Mouse (Mus musculus) layer of hippocampus, adult 9-10 months (tissue): ENCODE results near the gene Ampd2.

Source experiments
- DNase-seq: peaks from one replicate; pipeline ENCODE4 v3.0.0; 2022; ENCODE audit warnings: low spot score

The Ampd2 gene

DNA sequence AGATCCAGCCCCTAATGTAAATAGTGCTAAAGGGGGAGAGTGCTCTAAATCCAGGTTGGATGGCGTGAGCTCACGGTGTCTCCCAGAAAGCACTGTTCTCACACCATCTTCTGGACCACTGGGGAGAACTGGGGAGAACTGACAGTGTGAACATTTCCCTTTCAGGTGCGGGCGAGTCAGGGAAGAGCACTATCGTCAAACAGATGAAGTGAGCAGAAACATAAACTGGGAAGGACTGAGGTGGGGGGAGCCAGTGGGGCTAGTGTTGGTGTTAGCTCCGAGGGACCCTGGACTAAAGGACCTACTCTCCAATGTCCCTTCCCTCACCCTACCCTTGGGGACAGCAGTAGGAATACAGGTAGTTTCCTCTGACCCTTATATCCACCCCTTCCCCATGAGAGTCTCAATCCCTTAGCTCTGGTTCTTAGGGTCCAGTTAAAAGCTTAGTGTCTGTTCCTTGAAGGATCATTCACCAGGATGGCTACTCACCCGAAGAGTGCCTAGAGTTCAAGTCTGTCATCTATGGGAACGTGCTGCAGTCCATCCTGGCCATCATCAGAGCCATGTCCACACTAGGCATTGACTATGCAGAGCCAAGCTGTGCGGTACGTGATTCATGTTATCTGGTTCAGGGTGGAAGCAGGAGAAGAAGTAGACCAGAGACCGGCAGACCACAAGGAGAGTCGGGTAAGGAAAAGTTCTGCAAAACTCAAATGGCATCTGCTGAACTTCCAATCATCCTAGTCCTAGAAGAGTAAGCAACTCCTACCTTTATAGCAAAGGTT, 8.7 kb upstream of the Ampd2 start:
- DNase-seq, result no peak

- no peak for DNase-seq
Measured at GRCm38 (mm10) chr3:108094146-108094545, 7.7 kb upstream of the Ampd2 start.

DNA sequence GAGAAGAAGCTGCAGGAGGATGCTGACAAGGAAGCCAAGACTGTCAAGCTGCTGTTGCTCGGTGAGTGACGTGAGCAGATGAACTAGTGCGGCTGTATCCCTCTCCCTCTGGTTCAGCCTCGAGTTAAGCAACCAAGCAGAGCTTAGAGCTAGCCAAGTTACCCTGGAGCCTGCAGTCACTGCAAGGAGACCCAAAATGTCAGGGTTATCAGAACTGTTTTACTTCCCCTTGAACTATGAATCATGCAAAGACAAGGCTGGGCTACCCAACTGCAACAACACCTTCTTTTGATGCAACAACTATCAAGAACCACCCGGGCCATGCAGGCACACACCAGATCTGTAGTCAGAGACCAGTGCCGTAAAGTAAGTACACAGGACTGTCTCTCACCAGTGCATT, 6.9 kb upstream of the Ampd2 start:
- DNase-seq, result no peak

- DNase-seq, result no peak
Measured at GRCm38 (mm10) chr3:108092536-108093115, 6.2 kb upstream of the Ampd2 start, which contains the start of gene Gnat2. Gnat2 (plus strand) TSS chr3:108092789.

- no peak for DNase-seq
Measured at GRCm38 (mm10) chr3:108092030-108092429, 5.6 kb upstream of the Ampd2 start.

- DNase-seq, result no peak
Measured at GRCm38 (mm10) chr3:108090561-108090960, 4.1 kb upstream of the Ampd2 start.

DNA sequence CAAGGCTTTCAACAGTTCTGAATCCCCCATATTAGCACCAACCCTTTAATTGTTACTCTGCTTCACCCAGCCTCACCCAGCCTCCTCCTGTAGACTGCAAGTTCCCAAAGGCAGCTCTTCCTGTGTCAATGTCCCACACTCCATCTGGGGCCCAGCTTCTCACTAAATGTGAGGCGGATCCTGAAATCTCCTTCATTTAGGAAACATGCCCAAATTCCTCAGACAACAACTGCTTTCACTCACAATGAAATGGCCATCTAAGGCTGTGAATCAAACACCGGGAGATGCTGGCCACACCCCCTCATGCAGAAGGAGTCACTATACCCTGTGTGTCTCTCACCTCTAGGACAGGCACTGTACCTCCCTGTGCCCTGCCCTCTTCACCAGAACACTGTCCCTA, 3.5 kb upstream of the Ampd2 start:
- no peak for DNase-seq

GRCm38 (mm10) chr3:108088842-108089380, 2.5 kb upstream of the Ampd2 start:
- DNase-seq, result no peak

- DNase-seq, result no peak
Measured at GRCm38 (mm10) chr3:108087329-108087728, 878 bp upstream of the Ampd2 start.

GRCm38 (mm10) chr3:108085721-108086469, 556 bp downstream of the Ampd2 start:
- DNase-seq, result no peak

DNA sequence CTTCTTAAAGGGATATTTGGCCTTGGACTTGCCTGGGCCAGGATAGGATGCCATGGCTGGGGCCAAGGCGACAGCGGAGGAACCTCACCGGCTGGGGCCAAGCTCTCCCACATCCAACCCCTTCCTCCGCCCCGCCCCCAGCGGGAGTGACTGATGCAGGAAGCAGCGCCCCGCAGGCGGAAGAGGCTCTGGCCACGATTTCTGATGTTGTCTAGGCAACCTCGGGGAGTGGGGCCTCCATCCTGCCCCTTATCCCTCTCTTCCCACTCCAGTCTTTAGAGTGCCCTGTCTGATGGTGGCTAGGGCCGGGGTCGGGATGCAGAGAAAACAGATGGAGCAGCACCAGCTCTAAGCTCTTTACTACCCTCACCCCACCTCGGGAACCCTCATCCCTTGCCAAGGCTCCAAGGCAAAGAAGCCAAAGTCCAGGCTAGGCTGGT, 1.1 kb downstream of the Ampd2 start:
- DNase-seq, result peak; percentile 65

DNA sequence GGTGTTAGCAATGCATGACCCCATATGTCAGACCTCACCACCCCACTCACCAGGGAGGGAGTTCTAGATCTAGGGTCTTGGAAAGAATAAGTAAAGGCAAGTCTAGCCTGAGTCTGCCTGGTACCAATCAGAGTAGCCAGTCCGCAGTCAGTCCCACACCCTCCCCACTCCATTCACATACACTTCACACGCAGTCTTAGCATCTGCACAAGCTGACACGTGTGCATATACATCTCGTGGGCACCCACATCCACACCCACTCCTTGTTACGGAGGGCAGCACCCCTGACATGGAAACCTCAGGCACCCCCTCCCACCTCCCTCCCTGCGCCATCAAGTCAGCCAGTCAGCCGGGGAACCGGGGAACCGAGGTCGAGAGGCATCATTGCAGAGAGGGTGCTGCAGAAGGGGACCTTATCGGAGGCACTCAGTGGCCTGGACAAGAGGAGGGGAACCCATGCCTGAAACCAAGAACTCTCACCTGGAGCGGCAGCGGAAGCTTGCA, 1.6 kb downstream of the Ampd2 start:
- DNase-seq, result no peak

DNA sequence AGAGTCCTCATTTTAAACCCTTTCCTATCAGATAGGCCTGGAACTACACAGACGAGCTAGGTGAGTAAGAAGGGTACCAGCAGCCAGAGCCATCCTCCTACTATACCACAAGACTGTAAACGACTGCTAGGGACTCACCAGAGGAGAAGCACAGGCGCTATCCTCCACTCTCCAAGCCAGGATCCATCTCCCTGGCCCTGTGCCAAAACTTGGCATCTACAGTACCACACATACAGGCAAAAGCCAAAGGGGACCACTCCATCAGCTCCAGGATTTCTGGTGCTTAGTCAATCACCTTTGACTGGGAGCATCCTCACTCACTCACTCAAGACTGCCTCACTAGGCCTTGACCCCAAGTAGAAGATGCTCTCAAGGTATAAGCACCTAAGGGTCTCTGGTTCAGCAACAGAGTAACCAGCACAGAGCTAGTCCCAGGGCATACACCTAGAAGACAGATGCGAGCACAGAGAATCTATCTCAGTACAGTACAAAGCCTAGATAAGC, 2.5 kb downstream of the Ampd2 start:
- DNase-seq, result no peak

DNA sequence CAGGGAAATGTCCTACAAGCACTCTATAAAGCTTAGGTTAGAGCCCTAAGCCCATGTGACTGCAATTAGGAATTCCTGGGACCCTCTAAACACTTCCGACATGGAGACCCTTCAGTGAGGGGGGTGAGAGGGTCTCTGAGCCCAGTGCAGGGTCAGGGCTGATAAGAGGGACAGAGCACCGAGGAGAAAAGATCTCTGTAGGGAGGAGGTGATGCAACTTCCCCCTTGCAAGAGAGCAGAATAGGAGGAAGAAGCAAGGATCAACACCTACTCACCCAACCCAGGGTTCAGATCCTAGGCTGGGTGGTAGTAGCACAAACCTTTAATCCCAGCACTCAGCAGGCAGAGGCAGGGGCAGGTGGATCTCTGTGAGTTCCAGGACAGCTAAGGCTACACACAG, 3.3 kb downstream of the Ampd2 start:
- no peak for DNase-seq

DNA sequence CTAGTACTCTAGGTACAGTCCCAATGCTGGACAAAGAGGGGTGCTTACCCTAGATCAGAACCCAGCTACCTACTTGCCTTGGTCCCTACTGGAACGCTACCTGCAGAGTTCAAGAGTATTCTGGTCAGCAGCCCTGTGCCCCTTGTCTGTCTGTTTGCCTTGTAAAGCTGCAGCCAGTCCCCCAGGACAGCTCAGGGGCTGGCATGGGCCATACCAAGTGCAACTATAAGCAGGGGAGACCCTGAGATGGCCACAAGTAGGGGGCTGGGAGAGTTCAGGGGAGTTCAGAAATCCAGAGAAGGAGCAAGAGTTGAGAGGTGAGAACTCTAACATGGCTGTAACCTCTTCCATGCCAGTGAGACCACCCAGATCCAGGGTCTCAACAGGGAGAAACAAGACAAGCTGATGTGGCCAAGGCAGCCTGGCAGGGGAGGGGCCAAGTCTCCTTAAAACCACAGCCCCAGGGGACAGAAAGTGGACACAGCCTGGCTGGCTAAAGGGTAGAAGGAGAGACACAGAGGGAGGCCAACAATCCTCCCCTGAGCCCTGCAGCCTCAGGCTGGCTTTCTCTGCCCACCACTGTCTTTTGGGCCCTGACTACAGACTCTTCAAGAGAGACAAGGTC, 4.1 kb downstream of the Ampd2 start:
- no peak for DNase-seq

DNA sequence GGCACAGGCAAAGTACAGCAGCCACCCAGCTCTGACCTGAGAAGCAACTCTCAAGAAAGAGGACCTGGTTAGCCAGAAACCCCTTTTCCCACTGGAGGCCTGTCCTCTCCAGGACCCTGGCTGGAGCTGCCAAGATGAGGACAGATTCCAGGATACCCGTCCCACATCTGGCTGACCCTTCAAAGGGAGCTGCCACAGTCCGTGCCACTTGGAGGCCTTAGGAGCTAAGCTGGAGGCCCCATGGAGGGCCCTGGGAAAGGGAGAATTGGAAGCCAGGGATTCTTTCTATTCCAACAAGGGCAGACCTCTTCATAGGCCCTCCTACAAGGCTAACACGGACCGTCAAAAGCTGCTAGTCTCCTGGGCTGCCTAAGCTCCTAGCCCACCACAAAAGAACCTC, 4.8 kb downstream of the Ampd2 start:
- DNase-seq, result no peak

GRCm38 (mm10) chr3:108076836-108077235, 9.6 kb downstream of the Ampd2 start:
- DNase-seq, result no peak

DNA sequence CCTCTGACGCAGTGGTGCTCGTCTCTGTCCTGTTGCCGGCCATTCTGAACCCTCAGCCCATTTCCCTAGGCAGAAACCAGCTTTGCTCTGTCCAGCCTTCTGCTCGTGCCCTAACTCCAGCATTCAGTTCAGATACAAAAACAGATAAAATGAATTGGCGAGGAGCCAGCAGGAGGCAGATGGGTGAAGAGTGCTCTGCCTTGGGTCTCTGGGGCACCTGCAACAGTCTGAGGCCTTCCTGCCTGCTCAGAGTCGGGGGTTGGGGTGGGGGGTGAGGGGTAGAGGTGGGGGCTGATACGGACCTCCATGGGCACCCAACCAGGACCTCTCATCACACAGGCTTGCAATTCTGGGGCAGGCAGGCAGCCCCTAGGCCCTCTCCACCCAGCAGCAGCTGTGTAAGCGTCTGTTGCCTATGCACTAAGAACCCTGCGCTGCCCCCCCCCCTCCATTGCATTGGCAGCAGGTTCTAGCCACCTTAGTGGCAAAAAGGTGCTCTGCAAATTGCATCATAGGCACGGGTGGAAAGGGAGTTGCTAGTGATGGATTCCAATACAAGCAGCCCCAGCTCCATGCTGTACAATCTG, 13.4 kb downstream of the Ampd2 start:
- DNase-seq, result no peak

DNA sequence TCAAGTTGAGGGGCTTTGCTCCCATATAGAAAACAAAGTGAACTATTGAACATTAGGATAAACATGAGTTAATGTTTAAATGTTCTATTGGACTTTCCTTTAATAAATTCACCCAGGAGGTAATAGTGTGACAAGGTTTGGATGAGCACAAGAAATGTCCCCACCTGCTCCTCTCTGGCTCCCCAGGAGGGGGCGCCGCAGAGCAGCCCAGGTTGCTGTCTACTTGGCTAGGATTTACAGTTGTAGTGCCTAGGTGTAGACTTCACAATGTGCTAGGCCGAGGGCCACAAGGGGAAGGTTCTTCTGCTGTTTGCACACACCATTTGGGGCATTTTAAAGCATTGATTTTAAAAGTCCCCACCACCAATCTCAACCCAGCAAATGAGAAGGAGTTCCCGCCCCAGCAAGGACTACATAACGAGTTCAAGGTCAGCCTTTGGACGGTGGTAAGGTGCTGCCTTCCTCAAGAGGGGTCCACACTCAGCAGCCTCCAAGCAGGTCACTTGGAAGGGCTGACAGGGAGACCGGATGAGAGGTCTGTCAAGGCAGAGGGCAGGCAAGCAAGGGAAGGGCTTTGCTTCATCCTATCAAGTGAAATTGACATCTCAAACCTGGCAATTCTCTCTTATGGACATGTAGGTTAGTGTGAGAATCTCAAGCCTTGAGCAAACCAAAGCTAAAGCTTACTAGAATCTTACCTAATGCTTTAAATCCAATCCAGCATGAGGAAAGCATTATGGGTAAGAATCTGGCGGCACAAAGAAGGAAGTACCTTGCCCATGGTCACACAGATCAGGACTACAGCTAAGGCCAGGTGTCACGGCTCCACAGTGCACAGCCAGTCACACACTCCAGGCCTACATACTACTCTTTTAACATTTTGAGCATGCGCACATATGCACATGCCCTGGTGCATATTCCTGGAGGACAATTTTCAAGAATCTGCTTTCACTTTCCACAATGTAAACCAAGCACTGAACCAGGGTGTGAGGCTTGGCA, 15.9 kb downstream of the Ampd2 start:
- no peak for DNase-seq

- no peak for DNase-seq
Measured at GRCm38 (mm10) chr3:108069231-108069870, 17.1 kb downstream of the Ampd2 start.
